Mouse (Mus musculus) forebrain, embryonic 14.5 days (tissue): Measurements from ENCODE around the gene Ift27. TPM values are rescaled to one million over a fixed set of nuclear protein-coding genes. Genes with fewer than 3 reads are reported as not detected.

Source experiments
- ATAC-seq: fragments of 200-750 bp; cut with Nextera tagmentation; 2 replicates; pipeline ENCODE4 v1.8.0; 2017; ENCODE audit warnings: mild to moderate bottlenecking, moderate library complexity
- DNase-seq: peaks from one replicate; pipeline ENCODE4 v3.0.0-alpha.2; 2015; ENCODE audit warnings: low spot score
- H3K27ac ChIP-seq: fragments of 300-500 bp; sonication (generic); 2 replicates; pipeline ENCODE4 v1.5.1; 2014; ENCODE audit warnings: low read depth, mild to moderate bottlenecking, control low read depth, low read length, moderate library complexity
- H3K27me3 ChIP-seq: fragments of 300-500 bp; sonication (generic); replicated peaks from 2 replicates; pipeline ENCODE4 v1.6.1; 2014; ENCODE audit warnings: low read length, control low read depth, mixed read lengths; ENCODE audit not compliant: control insufficient read depth, insufficient read depth
- H3K36me3 ChIP-seq: fragments of 300-500 bp; sonication (generic); 2 replicates; pipeline ENCODE4 v1.6.1; 2014; ENCODE audit warnings: low read length, control low read depth; ENCODE audit not compliant: control insufficient read depth, insufficient read depth
- H3K4me1 ChIP-seq: fragments of 300-500 bp; sonication (generic); 2 replicates; pipeline ENCODE4 v1.6.1; 2014; ENCODE audit warnings: antibody characterized with exemption, low read length, control low read depth; ENCODE audit not compliant: control insufficient read depth, insufficient read depth
- H3K4me2 ChIP-seq: fragments of 300-500 bp; sonication (generic); 2 replicates; pipeline ENCODE4 v1.6.1; 2014; ENCODE audit warnings: mild to moderate bottlenecking, control low read depth, low read length
- H3K4me3 ChIP-seq: fragments of 300-500 bp; sonication (generic); 2 replicates; pipeline ENCODE4 v1.5.1; 2014; ENCODE audit warnings: low read depth, low read length, control low read depth
- H3K9ac ChIP-seq: fragments of 300-500 bp; sonication (generic); 2 replicates; pipeline ENCODE4 v1.6.1; 2014; ENCODE audit warnings: mild to moderate bottlenecking, low read length, control low read depth, moderate library complexity
- H3K9me3 ChIP-seq: fragments of 300-500 bp; sonication (generic); replicated peaks from 2 replicates; pipeline ENCODE4 v1.6.1; 2016; ENCODE audit warnings: low read length, control low read depth, mixed read lengths; ENCODE audit not compliant: control insufficient read depth
- WGBS: fragments of 180-500 bp; shearing (Covaris S2); extraction: QIAGEN DNeasy Blood & Tissue Kit; methylation state at CpG from one replicate; pipeline ENCODE4 v1.1.7; 2014; 5-methylcytosine and 5-hydroxymethylcytosine counted together
- polyA plus RNA-seq: library from polyadenylated mRNA; unstranded; fragments of >200 nt; fragmentation: Nextera tagmentation; extraction: Ambion mirVana; gene quantifications from 2 replicates; pipeline ENCODE4 v1.2.1, GENCODE M21; 2014

Gene Ift27
- polyA plus RNA-seq, 1 experiment from 2014 or later = 165 TPM

GRCm38 (mm10) chr15:78177257-78177656 lies 3.4 kb upstream of the Ift27 start:
- Histone ChIP-seq H3K4me2 (no peak overlapping the region), H3K4me1 (peaks cover 28% of the 10 kb centered on the region), H3K9ac (no peak overlapping the region), H3K9me3 (no peaks in the 10 kb centered on the region), H3K36me3 (no peaks in the 10 kb centered on the region), H3K27ac (no peak overlapping the region; the same call in 1 of the 2 replicates), H3K27me3 (no peaks in the 10 kb centered on the region), H3K4me3 (no peak overlapping the region)
- DNase-seq (no peak), ATAC-seq (no peak)
- WGBS = 75% methylated on average over 10 of the region's 10 CpGs

- DNase-seq (no peak), ATAC-seq (no peak)
- H3K9ac ChIP-seq = peak overlapping the region; percentile 56
- 72% methylated on average over 6 of the region's 6 CpGs for WGBS
- peaks cover 18% of the 10 kb centered on the region for H3K4me1 ChIP-seq
- 0 out of 2 replicates have a peak, but pooled peaks cover 2% of the 10 kb centered on the region for H3K36me3 ChIP-seq
- H3K4me3 ChIP-seq = peak overlapping the region; percentile 29
- H3K27me3 ChIP-seq = no peaks in the 10 kb centered on the region
- no peaks in the 10 kb centered on the region for H3K9me3 ChIP-seq
- H3K27ac ChIP-seq = peak overlapping the region; percentile 49; the same call in 1 of the 2 replicates
- peak overlapping the region; percentile 50 for H3K4me2 ChIP-seq
Measured at GRCm38 (mm10) chr15:78174887-78175245, 959 bp upstream of the Ift27 start.

GRCm38 (mm10) chr15:78172899-78173817 lies 749 bp downstream of the Ift27 start:
- Histone ChIP-seq H3K27me3 (no peaks in the 10 kb centered on the region), H3K4me1 (peaks cover 16% of the 10 kb centered on the region), H3K4me2 (peak overlapping the region; percentile 90), H3K9me3 (no peaks in the 10 kb centered on the region), H3K9ac (peak overlapping the region; percentile 83), H3K36me3 (0 out of 2 replicates have a peak, but pooled peaks cover 2% of the 10 kb centered on the region), H3K27ac (peak overlapping the region; percentile 35; the same call in 1 of the 2 replicates), H3K4me3 (peak overlapping the region; percentile 61)
- ATAC-seq = peak; percentile 5; the same call in 1 of the 2 replicates
- 20% methylated on average over 26 of the region's 26 CpGs for WGBS
- DNase-seq = no peak

GRCm38 (mm10) chr15:78172256-78172898 lies 1.5 kb downstream of the Ift27 start:
- 70% methylated on average over 11 of the region's 11 CpGs for WGBS
- no peaks in the 10 kb centered on the region for H3K9me3 ChIP-seq
- H3K9ac ChIP-seq = no peak overlapping the region
- peaks cover 9% of the 10 kb centered on the region; the same call in 1 of the 2 replicates for H3K36me3 ChIP-seq
- ATAC-seq = no peak
- peak overlapping the region; percentile 90 for H3K4me2 ChIP-seq
- H3K27me3 ChIP-seq = no peaks in the 10 kb centered on the region
- DNase-seq = no peak
- H3K4me1 ChIP-seq = peaks cover 15% of the 10 kb centered on the region
- no peak overlapping the region for H3K4me3 ChIP-seq
- no peak overlapping the region for H3K27ac ChIP-seq

- Histone ChIP-seq H3K9me3 (no peaks in the 10 kb centered on the region), H3K4me3 (no peak overlapping the region), H3K9ac (no peak overlapping the region), H3K36me3 (peaks cover 13% of the 10 kb centered on the region; the same call in 1 of the 2 replicates), H3K27ac (no peak overlapping the region), H3K4me1 (peaks cover 15% of the 10 kb centered on the region), H3K27me3 (no peaks in the 10 kb centered on the region), H3K4me2 (no peak overlapping the region)
- 90% methylated on average over 10 of the region's 10 CpGs for WGBS
- DNase-seq = no peak
- no peak for ATAC-seq
Measured at GRCm38 (mm10) chr15:78171651-78172050, 2.3 kb downstream of the Ift27 start.

- Histone ChIP-seq H3K9ac (no peak overlapping the region), H3K27ac (no peak overlapping the region), H3K9me3 (no peaks in the 10 kb centered on the region), H3K4me1 (peaks cover 15% of the 10 kb centered on the region), H3K4me3 (no peak overlapping the region), H3K27me3 (no peaks in the 10 kb centered on the region), H3K4me2 (no peak overlapping the region), H3K36me3 (peaks cover 20% of the 10 kb centered on the region; the same call in 1 of the 2 replicates)
- WGBS = 93% methylated on average over 15 of the region's 15 CpGs
- ATAC-seq (no peak), DNase-seq (no peak)
Measured at GRCm38 (mm10) chr15:78170708-78171107, 3.2 kb downstream of the Ift27 start.

GRCm38 (mm10) chr15:78169566-78169965 lies 4.3 kb downstream of the Ift27 start:
- Histone ChIP-seq H3K9ac (no peak overlapping the region), H3K4me2 (no peak overlapping the region), H3K4me1 (peaks cover 11% of the 10 kb centered on the region), H3K4me3 (no peak overlapping the region), H3K9me3 (no peaks in the 10 kb centered on the region), H3K27me3 (no peaks in the 10 kb centered on the region), H3K27ac (no peak overlapping the region), H3K36me3 (peaks cover 27% of the 10 kb centered on the region)
- ATAC-seq (no peak), DNase-seq (no peak)
- WGBS = 91% methylated on average over 11 of the region's 11 CpGs

- ATAC-seq = no peak
- Histone ChIP-seq H3K27ac (no peak overlapping the region), H3K4me2 (no peak overlapping the region), H3K27me3 (no peaks in the 10 kb centered on the region), H3K4me1 (no peaks in the 10 kb centered on the region), H3K4me3 (no peak overlapping the region), H3K36me3 (peaks cover 47% of the 10 kb centered on the region), H3K9me3 (no peaks in the 10 kb centered on the region), H3K9ac (no peak overlapping the region)
- no peak for DNase-seq
- 82% methylated on average over 4 of the region's 4 CpGs for WGBS
Measured at GRCm38 (mm10) chr15:78165292-78165691, 8.6 kb downstream of the Ift27 start.
